Mouse (Mus musculus) kidney, postnatal 10 days (tissue): ENCODE measurements around the gene Cacna1g.
A peak's percentile ranks its signal among the peaks of the same experiment; 100 is the strongest.

Experiments
- DNase-seq: peaks from one replicate; pipeline ENCODE4 v3.0.0; 2021; ENCODE audit warnings: mixed read lengths

The Cacna1g gene

GRCm38 (mm10) chr11:94477651-94478050 lies 3.7 kb upstream of the Cacna1g start:
- DNase-seq, result no peak

GRCm38 (mm10) chr11:94475722-94476121 lies 1.7 kb upstream of the Cacna1g start:
- DNase-seq, result peak; percentile 34

- DNase-seq, result no peak
Measured at GRCm38 (mm10) chr11:94474544-94474910, 529 bp upstream of the Cacna1g start.

GRCm38 (mm10) chr11:94472916-94473706 lies 887 bp downstream of the Cacna1g start:
- peak; percentile 48 for DNase-seq

GRCm38 (mm10) chr11:94472585-94472915 lies 1.4 kb downstream of the Cacna1g start:
- peak; percentile 40 for DNase-seq

GRCm38 (mm10) chr11:94471740-94472584 lies 2.0 kb downstream of the Cacna1g start:
- peak; percentile 47 for DNase-seq

- DNase-seq, result no peak
Measured at GRCm38 (mm10) chr11:94470391-94470790, 3.6 kb downstream of the Cacna1g start.

- peak; percentile 47 for DNase-seq
Measured at GRCm38 (mm10) chr11:94469136-94470064, 4.6 kb downstream of the Cacna1g start.

GRCm38 (mm10) chr11:94468582-94469064 lies 5.4 kb downstream of the Cacna1g start:
- no peak for DNase-seq

- no peak for DNase-seq
Measured at GRCm38 (mm10) chr11:94466333-94466855, 7.6 kb downstream of the Cacna1g start.

- DNase-seq, result no peak
Measured at GRCm38 (mm10) chr11:94464170-94464569, 9.8 kb downstream of the Cacna1g start.

GRCm38 (mm10) chr11:94461856-94462255 lies 12.1 kb downstream of the Cacna1g start:
- peak; percentile 53 for DNase-seq

- DNase-seq, result no peak
Measured at GRCm38 (mm10) chr11:94457001-94457400, 17.0 kb downstream of the Cacna1g start.

- DNase-seq, result no peak
Measured at GRCm38 (mm10) chr11:94456347-94456746, 17.7 kb downstream of the Cacna1g start.

GRCm38 (mm10) chr11:94455161-94455820 lies 18.7 kb downstream of the Cacna1g start:
- DNase-seq, result no peak

GRCm38 (mm10) chr11:94454756-94455155 lies 19.2 kb downstream of the Cacna1g start:
- DNase-seq, result no peak

- no peak for DNase-seq
Measured at GRCm38 (mm10) chr11:94451091-94451773, 22.8 kb downstream of the Cacna1g start.

- DNase-seq, result no peak
Measured at GRCm38 (mm10) chr11:94449886-94450285, 24.1 kb downstream of the Cacna1g start.

- DNase-seq, result no peak
Measured at GRCm38 (mm10) chr11:94449239-94449638, 24.8 kb downstream of the Cacna1g start.

- no peak for DNase-seq
Measured at GRCm38 (mm10) chr11:94447017-94447416, 27.0 kb downstream of the Cacna1g start.

- DNase-seq, result peak; percentile 47
Measured at GRCm38 (mm10) chr11:94445300-94445699, 28.7 kb downstream of the Cacna1g start.
